Mouse (Mus musculus) CH12.LX (cell line): ENCODE data around the gene Herc6.
A peak's percentile ranks its signal among the peaks of the same experiment; 100 is the strongest.

Source experiments
- CTCF ChIP-seq, 2 experiments: IDR thresholded peaks in 1 of 2; conservative IDR thresholded peaks in 1 of 2; 2 replicates each; pipeline ENCODE4 v1.5.1; 2011 to 2012; ENCODE audit warnings: low read depth in 2 of 2, low read length in 2 of 2, improper control_type of control experiment in 1 of 2, inconsistent platforms in 1 of 2, mild to moderate bottlenecking in 1 of 2, moderate library complexity in 1 of 2
- EP300 ChIP-seq: IDR thresholded peaks from 2 replicates; pipeline ENCODE4 v1.6.1; 2011; ENCODE audit warnings: low read length, improper control_type of control experiment
- HCFC1 ChIP-seq: IDR thresholded peaks from 2 replicates; pipeline ENCODE4 v1.6.1; 2012; ENCODE audit warnings: low read depth, mild to moderate bottlenecking, inconsistent platforms, low read length, improper control_type of control experiment
- JUND ChIP-seq: conservative IDR thresholded peaks from 2 replicates; pipeline ENCODE4 v1.6.1; 2011; ENCODE audit warnings: low read depth, low read length, improper control_type of control experiment
- MAZ ChIP-seq: IDR thresholded peaks from 2 replicates; pipeline ENCODE4 v1.6.1; 2012; ENCODE audit warnings: low read depth, mild to moderate bottlenecking, inconsistent platforms, low read length, improper control_type of control experiment, moderate library complexity
- MXI1 ChIP-seq: IDR thresholded peaks from 2 replicates; pipeline ENCODE4 v1.6.1; 2011; ENCODE audit warnings: mild to moderate bottlenecking, low read depth, low read length, improper control_type of control experiment
- POLR2A ChIP-seq: IDR thresholded peaks from 2 replicates; pipeline ENCODE4 v1.6.1; 2011; ENCODE audit warnings: low read depth, mild to moderate bottlenecking, improper control_type of control experiment, low read length
- RCOR1 ChIP-seq: conservative IDR thresholded peaks from 2 replicates; pipeline ENCODE4 v1.6.1; 2012; ENCODE audit warnings: low read depth, mild to moderate bottlenecking, inconsistent platforms, low read length, improper control_type of control experiment
- USF1 ChIP-seq: IDR thresholded peaks from 2 replicates; pipeline ENCODE4 v1.6.1; 2014; ENCODE audit warnings: low read depth, mild to moderate bottlenecking, inconsistent platforms, low read length, improper control_type of control experiment

DNA sequence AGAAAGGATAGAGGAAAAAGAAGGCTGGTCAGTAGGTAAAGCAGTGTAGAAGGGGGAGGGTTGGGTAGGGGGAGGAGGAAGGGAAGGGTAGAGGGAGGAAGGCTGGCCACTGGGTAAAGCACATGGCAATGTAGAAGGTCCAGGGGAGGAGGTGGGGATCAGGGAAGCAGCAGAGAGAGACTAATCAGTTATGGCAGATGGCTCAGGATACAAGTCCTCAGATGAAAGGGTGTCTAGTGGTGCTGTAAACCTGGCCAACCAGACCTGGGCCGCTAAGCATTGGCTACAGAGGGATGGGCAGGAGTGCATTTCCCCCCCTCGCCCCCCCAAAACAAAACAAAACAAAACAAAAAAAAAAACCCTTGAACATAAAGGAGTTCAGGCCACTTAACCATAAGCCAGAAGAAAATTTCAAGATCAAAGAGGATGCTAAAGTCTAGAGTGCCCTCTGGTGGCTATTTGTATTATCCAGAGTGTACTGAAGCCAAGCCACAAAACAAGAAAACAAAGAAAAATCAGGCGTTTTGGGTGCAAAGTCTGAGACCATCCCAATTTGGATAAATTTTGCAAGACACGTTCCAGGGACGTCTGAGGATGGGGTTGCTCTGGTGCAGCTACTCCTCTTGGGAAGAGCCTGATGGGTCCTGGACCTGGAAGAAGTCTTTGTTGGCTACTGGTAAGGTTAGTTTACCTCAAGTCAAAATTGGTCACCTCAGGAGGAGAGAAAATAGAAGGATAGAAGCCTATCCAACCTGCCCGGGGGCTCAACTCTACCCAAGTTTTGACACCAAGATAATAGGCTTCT is 10.4 kb upstream of the Herc6 start:
- TF ChIP-seq MAZ (no peak), RCOR1 (no peak), MXI1 (no peak), EP300 (no peak), JUND (no peak), USF1 (no peak), POLR2A (no peak), CTCF (conservative IDR thresholded peaks at IDR 0.05 in 1 of 2, IDR thresholded peaks at IDR 0.05 in 1 of 2; ENCODE audit: low read depth in 2 of 2, low read length in 2 of 2) (peak; percentile 34 to 87; a peak in 3 of 4 replicates), HCFC1 (no peak)
